Mouse (Mus musculus) forebrain, embryonic 13.5 days (tissue): Measurements from ENCODE around the gene Cideb. TPM values are rescaled to one million over a fixed set of nuclear protein-coding genes. Genes with fewer than 3 reads are reported as not detected.
"Not testable (repeated sequence)": the region's sequence is repeated elsewhere in the genome, so short reads cannot be mapped to it uniquely, and the experiment has no call there.

Source experiments
- ATAC-seq: fragments of 200-750 bp; cut with Nextera tagmentation; 2 replicates; pipeline ENCODE4 v1.8.0; 2017
- H3K27ac ChIP-seq: fragments of 300-500 bp; sonication (generic); 2 replicates; pipeline ENCODE4 v1.5.1; 2015; ENCODE audit warnings: inconsistent platforms, mild to moderate bottlenecking, moderate library complexity
- H3K27me3 ChIP-seq: fragments of 300-500 bp; sonication (generic); 2 replicates; pipeline ENCODE4 v1.6.1; 2015; ENCODE audit warnings: mild to moderate bottlenecking, inconsistent platforms
- H3K36me3 ChIP-seq: fragments of 300-500 bp; sonication (generic); 2 replicates; pipeline ENCODE4 v1.6.1; 2015; ENCODE audit warnings: mild to moderate bottlenecking, inconsistent platforms; ENCODE audit not compliant: poor library complexity, severe bottlenecking
- H3K4me1 ChIP-seq: fragments of 300-500 bp; sonication (generic); 2 replicates; pipeline ENCODE4 v1.6.1; 2015; ENCODE audit warnings: inconsistent platforms
- H3K4me2 ChIP-seq: fragments of 300-500 bp; sonication (generic); 2 replicates; pipeline ENCODE4 v1.6.1; 2015; ENCODE audit warnings: inconsistent platforms, mild to moderate bottlenecking, moderate library complexity
- H3K4me3 ChIP-seq: fragments of 300-500 bp; sonication (generic); 2 replicates; pipeline ENCODE4 v1.5.1; 2015; ENCODE audit warnings: mild to moderate bottlenecking, inconsistent platforms
- H3K9ac ChIP-seq: fragments of 300-500 bp; sonication (generic); 2 replicates; pipeline ENCODE4 v1.6.1; 2015; ENCODE audit warnings: mild to moderate bottlenecking, inconsistent platforms
- H3K9me3 ChIP-seq: fragments of 300-500 bp; sonication (generic); replicated peaks from 2 replicates; pipeline ENCODE4 v1.6.1; 2016; ENCODE audit warnings: inconsistent platforms
- WGBS: fragments of 180-500 bp; shearing (Covaris S2); methylation state at CpG from one replicate; pipeline ENCODE4 v1.1.7; 2015; 5-methylcytosine and 5-hydroxymethylcytosine counted together
- polyA plus RNA-seq: library from polyadenylated mRNA; unstranded; fragments of >200 nt; fragmentation: Nextera tagmentation; extraction: Ambion mirVana; gene quantifications from 2 replicates; pipeline ENCODE4 v1.2.1, GENCODE M21; 2015

Cideb gene
- polyA plus RNA-seq, 1 experiment from 2014 or later = 0.23 TPM

DNA sequence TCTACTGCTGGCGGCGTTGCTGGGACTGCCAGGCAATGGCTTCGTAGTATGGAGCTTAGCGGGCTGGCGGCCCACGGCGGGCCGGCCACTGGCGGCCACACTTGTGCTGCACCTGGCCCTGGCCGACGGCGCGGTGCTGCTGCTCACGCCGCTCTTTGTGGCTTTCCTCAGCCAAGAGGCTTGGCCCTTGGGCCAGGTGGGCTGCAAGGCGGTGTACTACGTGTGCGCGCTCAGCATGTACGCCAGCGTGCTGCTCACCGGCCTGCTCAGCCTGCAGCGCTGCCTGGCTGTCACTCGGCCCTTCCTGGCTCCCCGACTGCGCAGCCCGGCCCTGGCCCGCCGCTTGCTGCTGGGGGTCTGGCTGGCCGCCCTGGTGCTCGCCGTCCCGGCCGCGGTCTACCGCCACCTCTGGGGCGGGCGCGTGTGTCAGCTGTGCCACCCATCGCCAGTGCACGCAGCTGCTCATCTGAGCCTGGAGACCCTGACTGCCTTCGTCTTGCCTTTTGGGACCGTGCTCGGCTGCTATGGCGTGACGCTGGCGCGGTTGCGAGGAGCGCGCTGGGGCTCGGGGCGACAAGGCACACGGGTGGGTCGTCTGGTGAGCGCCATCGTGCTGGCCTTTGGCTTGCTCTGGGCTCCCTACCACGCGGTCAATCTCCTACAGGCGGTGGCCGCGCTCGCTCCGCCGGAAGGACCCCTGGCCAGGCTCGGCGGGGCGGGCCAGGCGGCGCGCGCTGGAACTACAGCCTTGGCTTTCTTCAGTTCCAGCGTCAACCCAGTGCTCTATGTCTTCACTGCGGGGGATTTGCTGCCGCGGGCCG is 4.0 kb upstream of the Cideb start:
- Histone ChIP-seq H3K27ac (peak overlapping the region; percentile 8; the same call in 1 of the 2 replicates), H3K9me3 (no peaks in the 10 kb centered on the region), H3K27me3 (peaks cover 63% of the 10 kb centered on the region), H3K4me1 (peaks cover 9% of the 10 kb centered on the region), H3K36me3 (no peaks in the 10 kb centered on the region), H3K4me3 (peak overlapping the region; percentile 53), H3K4me2 (peak overlapping the region; percentile 87), H3K9ac (peak overlapping the region; percentile 77)
- peak; percentile 77 for ATAC-seq
- WGBS = under 1% methylated on average over 75 of the region's 77 CpGs

DNA sequence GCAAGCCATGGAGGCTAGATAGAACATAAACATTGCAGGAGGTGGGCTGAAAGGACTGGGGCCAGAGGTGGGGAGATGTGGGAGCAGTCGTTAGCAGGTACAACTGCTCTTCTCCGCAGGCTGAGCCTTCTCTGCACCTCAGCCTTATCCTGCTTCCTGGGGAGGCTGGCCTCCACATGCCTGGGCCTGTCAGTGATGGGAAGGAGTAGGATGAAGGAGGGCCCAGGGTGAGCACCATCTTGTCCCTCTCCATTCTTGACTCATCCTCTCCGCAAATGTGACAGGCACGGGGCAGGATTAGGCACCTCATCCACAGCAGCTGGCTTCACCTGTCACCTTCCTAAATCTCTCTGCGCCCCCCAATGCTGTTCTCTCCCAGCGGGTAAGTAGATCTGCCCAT is 2.9 kb upstream of the Cideb start, which contains the start of gene Ltb4r2:
Ltb4r2 (plus strand) TSS at position 266 of the 400 bp plus-strand sequence.
- Histone ChIP-seq H3K4me1 (peaks cover 9% of the 10 kb centered on the region), H3K4me2 (peak within 1 kb of the TSS; percentile 87)
- no peak for ATAC-seq

DNA sequence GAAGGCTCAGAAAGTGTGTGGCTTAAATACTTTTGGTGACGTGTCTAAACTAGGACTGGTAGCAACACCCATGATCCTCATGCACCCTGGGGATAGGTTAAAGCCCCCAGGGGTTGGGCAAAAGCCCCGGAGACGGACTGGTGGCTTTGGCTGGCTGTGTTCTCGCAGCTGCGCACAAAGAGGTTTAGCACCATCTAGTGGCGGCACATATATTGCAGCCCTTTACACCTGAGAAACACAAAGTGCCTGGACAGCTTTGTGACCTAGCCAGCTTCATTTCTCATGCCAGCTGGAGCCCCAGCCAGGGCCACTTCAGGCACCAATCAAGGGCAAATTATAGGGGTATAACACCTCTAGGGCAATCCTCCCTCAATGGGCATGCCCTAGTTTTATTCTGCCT is 1.9 kb upstream of the Cideb start:
- not testable (repeated sequence) for H3K9me3 ChIP-seq, H3K4me3 ChIP-seq, H3K9ac ChIP-seq, ATAC-seq, H3K27ac ChIP-seq, H3K4me1 ChIP-seq
- Histone ChIP-seq H3K36me3 (peaks cover 18% of the 10 kb centered on the region), H3K27me3 (peaks cover 44% of the 10 kb centered on the region), H3K4me2 (peak overlapping the region; percentile 40)
- WGBS = 2% methylated on average over 6 of the region's 6 CpGs

More for the DNA sequence above, 2.9 kb upstream of the Cideb start, which contains the start of gene Ltb4r2:
- Histone ChIP-seq H3K9me3 (no peaks in the 10 kb centered on the region), H3K4me3 (peak within 1 kb of the TSS; percentile 53), H3K36me3 (peaks cover 8% of the 10 kb centered on the region), H3K9ac (peak within 1 kb of the TSS; percentile 77), H3K27ac (peak within 1 kb of the TSS; percentile 8; the same call in 1 of the 2 replicates), H3K27me3 (peaks cover 55% of the 10 kb centered on the region)
- 72% methylated on average over 6 of the region's 6 CpGs for WGBS

DNA sequence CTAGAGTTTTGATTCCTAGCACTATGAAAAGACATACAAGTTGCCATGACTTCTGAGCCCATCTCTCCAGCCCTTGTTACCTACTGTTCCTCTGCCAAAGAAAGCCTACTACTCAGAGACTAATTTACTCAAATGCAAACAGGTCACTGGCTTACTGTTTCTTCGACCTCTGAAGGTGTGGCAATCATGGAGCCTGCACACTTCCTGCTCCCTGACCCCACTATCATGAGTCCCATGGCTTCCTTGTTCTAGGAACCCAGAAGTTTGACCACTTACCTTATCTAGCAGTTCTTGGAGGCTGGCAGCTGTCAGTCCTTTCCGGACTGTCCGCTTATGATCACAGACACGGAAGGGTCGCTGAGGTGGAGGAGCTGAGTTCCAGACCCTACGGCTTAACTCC is 692 bp downstream of the Cideb start:
- Histone ChIP-seq H3K4me1 (peaks cover 9% of the 10 kb centered on the region), H3K9ac (no peak overlapping the region), H3K27me3 (peaks cover 20% of the 10 kb centered on the region), H3K4me3 (no peak overlapping the region), H3K36me3 (peaks cover 44% of the 10 kb centered on the region), H3K9me3 (no peaks in the 10 kb centered on the region), H3K27ac (no peak overlapping the region), H3K4me2 (no peak overlapping the region)
- no peak for ATAC-seq
- 86% methylated on average over 6 of the region's 6 CpGs for WGBS

DNA sequence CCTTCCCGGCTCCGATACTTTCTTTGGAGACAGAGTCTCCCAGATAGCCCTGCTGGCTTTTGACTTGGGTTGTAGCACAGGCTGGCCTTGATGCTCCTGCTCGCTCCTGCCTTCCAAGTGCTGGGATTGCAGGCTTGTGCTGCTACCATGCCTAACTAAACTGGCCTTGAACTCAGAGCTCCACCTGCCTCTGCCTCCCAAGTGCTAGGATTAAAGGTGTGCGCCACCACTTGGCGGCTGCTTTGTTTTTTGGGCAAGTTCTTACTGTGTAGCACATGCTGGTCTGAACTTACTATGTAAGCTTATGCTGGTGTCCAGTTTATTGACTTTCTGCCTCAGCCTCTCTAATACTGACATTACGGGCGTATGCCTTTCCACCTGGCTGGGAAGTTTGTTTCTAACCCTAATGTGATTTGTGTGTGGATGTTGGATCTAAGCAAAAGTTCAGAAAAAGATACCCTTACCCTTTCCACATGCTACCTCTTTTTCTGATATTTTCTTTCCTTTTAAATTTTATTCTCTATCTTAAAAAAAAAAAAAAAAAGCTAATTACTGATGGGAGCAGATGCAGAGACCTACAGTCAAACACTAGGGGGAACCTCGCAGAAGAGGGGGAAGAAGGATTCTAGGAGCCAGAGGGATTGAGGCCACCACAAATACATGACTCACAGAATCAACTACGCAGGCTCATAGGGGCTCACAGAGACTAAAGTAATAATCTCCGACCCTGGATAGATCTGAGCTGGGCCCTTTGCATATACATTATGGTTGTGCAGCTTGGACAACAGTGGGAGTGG is 11.0 kb downstream of the Cideb start:
- no peak overlapping the region for H3K27ac ChIP-seq
- peaks cover 31% of the 10 kb centered on the region for H3K36me3 ChIP-seq
- peak overlapping the region; percentile 83 for H3K4me3 ChIP-seq
- 89% methylated on average over 10 of the region's 10 CpGs for WGBS
- no peak for ATAC-seq
- peaks cover 38% of the 10 kb centered on the region for H3K4me1 ChIP-seq
- H3K9ac ChIP-seq = no peak overlapping the region
- peak overlapping the region; percentile 98 for H3K4me2 ChIP-seq
- no peaks in the 10 kb centered on the region for H3K27me3 ChIP-seq
- H3K9me3 ChIP-seq = no peaks in the 10 kb centered on the region

DNA sequence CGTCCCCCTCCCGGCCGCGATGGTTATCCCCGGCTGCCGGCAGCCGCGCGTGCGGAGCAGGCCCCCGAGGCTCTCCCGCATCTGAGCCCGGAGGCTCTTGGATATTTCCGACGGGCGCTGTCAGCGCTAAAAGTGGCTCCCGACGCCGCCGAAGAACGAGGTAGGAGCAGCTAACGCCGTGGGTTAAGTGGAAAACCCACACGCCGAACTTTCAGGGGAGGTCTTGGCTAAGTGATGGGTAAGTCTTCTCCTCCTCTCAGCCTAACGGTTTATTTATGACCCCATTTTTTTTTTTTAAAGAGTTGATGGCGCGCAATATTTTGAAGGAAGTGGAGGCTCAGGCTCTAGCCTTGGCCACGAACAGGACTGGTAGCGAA is 12.4 kb downstream of the Cideb start:
- H3K36me3 ChIP-seq = peaks cover 27% of the 10 kb centered on the region
- H3K9me3 ChIP-seq = no peaks in the 10 kb centered on the region
- H3K27me3 ChIP-seq = no peaks in the 10 kb centered on the region
- peak overlapping the region; percentile 35; the same call in 1 of the 2 replicates for H3K27ac ChIP-seq
- peak overlapping the region; percentile 98 for H3K4me2 ChIP-seq
- H3K4me1 ChIP-seq = peaks cover 38% of the 10 kb centered on the region
- ATAC-seq = no peak; the same call in 1 of the 2 replicates
- under 1% methylated on average over 31 of the region's 31 CpGs for WGBS
- peak overlapping the region; percentile 83 for H3K4me3 ChIP-seq
- H3K9ac ChIP-seq = peak overlapping the region; percentile 87

DNA sequence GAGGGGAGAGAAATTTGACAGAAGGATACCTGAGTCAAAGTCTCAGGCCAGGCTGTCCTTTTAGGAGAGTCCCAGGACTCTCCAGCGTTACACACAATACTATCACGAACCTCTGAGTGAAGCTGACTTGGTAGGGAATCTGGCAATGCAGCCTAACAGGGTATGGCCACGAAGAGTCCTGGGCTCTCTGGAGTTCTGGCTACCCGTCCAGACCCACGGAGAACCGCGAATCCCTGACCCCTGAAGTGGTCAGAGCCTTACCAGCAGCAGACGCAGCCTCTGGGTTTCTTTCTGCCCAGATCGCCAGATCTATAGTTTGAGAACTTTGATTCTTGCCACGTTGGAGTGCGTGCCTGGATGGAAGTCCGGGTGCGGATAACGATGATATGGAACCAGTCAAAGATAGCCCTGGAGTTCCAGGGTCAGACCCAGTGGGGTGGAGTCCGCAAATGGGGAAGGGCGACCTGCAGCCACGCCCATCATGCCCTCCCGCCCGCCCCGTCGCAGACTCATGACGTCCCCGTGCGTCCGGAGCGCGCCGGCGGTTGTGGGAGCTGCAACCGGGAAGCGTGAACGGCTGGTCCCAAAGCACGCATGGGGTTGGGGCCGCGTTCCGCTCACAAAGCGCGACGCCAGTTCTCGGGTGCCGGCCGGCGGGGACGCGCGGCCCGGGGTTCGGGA is 12.9 kb downstream of the Cideb start, which contains the start of the genes Dhrs1 and Nop9:
Dhrs1 (minus strand) TSS at position 511 of the 681 bp plus-strand sequence.
Nop9 (plus strand) TSS at position 514 of the 681 bp plus-strand sequence.
- peak; percentile 88 for ATAC-seq
- Histone ChIP-seq H3K9ac (peak within 1 kb of the TSS; percentile 87), H3K27me3 (no peaks in the 10 kb centered on the region), H3K4me1 (peaks cover 38% of the 10 kb centered on the region), H3K4me2 (peak within 1 kb of the TSS; percentile 98), H3K4me3 (peak within 1 kb of the TSS; percentile 83), H3K27ac (peak within 1 kb of the TSS; percentile 35; the same call in 1 of the 2 replicates), H3K36me3 (peaks cover 27% of the 10 kb centered on the region), H3K9me3 (no peaks in the 10 kb centered on the region)
- 2% methylated on average over 40 of the region's 48 CpGs for WGBS

DNA sequence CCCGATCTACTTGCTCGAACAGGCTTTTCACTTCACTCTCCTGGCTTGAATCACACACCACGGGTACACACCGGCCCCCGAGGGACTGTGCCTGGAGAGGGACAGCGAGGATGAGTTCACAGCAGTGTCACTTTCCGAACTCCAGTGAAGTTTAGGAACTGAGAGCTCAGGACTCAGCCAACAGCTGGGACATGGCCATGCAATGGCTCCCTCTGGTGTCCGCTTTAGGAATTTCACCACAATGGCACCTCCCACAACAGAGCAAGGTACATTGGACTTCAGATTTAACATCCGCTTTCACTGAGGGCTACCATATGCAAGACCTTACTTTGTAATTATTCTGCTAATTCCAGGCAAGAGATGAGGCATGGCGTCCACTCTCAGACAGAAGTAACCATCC is 14.5 kb downstream of the Cideb start:
- WGBS = 24% methylated on average over 10 of the region's 10 CpGs
- ATAC-seq = peak; percentile 72; the same call in 1 of the 2 replicates
- H3K27ac ChIP-seq = no peak overlapping the region
- H3K9ac ChIP-seq = 0 out of 2 replicates have a peak overlapping the region, but pooled peaks have one; percentile 26
- peaks cover 29% of the 10 kb centered on the region for H3K36me3 ChIP-seq
- peak overlapping the region; percentile 25; the same call in 1 of the 2 replicates for H3K4me2 ChIP-seq
- H3K9me3 ChIP-seq = no peaks in the 10 kb centered on the region
- H3K4me3 ChIP-seq = no peak overlapping the region
- no peaks in the 10 kb centered on the region for H3K27me3 ChIP-seq
- H3K4me1 ChIP-seq = peaks cover 38% of the 10 kb centered on the region

DNA sequence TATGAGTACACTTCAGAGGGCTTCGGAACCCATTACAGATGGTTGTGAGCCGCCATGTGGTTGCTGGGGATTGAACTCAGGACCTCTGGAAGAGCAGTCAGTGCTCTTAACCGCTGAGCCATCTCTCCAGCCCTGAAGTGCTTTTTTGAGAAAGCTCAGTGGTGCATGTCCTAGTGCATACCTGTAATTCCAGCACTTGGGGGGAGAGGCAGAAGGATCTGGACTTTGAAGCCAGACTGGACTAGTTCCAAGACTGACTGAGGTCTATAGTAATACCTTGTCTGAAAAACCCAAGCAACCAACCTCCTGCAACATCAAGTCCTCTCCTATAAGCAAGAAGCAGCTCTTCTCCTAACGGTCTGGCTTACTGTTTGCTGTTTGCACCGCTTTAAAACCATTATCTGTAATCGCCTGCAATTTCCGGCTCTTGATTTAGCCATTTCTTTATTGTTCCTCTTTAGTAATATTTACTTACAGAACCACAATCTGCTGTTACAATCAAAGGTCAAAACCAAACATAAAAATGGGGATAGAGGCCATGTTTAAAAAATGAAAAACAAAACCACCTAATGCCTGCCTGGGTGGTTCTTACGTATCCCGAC is 21.1 kb downstream of the Cideb start:
- Histone ChIP-seq H3K4me2 (no peak overlapping the region), H3K9me3 (no peaks in the 10 kb centered on the region), H3K9ac (no peak overlapping the region), H3K4me1 (no peaks in the 10 kb centered on the region), H3K36me3 (peaks cover 35% of the 10 kb centered on the region), H3K27me3 (no peaks in the 10 kb centered on the region), H3K27ac (no peak overlapping the region), H3K4me3 (no peak overlapping the region)
- WGBS = 87% methylated on average over 9 of the region's 9 CpGs
- ATAC-seq = no peak

DNA sequence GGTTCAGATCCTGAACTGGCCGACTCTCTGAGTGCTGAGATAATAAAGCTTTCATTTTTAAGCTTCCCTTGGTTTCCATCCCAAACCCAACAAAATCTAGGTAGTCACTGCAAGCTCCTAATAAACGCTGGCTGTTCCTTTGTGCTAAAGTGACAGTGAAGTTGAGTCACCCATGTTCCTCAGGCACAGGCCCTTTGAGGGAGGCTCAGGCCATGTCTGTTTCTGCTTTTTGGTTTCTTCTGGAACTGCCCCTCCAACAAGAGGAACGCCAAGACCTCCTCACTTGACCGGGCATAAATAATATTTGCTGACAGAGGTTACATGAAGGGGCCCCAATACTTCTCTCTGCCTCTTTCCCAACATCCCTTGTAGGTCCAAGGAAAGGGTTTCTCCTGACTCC is 22.5 kb downstream of the Cideb start:
- Histone ChIP-seq H3K27ac (no peak overlapping the region), H3K4me2 (no peak overlapping the region), H3K9ac (no peak overlapping the region), H3K4me3 (no peak overlapping the region), H3K27me3 (no peaks in the 10 kb centered on the region), H3K9me3 (no peaks in the 10 kb centered on the region), H3K4me1 (no peaks in the 10 kb centered on the region), H3K36me3 (peaks cover 24% of the 10 kb centered on the region)
- 85% methylated on average over 4 of the region's 4 CpGs for WGBS
- ATAC-seq = no peak

DNA sequence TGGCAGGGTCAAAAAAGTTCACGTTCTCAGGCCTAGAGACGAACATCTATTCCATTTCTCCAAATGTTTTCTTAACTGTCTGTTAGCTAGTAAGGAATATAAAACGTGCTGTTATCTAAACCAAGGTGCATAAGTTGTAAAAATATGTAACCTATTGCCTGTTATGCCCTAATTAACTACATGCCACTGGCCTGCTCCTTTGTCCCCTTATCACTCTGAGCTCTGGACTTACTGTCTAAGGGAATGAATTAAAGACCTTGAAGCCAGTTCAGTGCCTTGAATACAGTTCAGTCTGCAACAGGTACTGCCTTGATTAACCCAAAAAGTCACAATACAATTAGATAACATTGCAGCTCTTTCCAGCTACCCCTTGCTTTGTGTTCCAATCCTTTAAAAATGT is 22.9 kb downstream of the Cideb start:
- H3K4me1 ChIP-seq = no peaks in the 10 kb centered on the region
- no peak overlapping the region for H3K27ac ChIP-seq
- no peaks in the 10 kb centered on the region for H3K27me3 ChIP-seq
- ATAC-seq = no peak
- WGBS = 75% methylated on average over 3 of the region's 3 CpGs
- H3K4me3 ChIP-seq = no peak overlapping the region
- H3K36me3 ChIP-seq = peaks cover 20% of the 10 kb centered on the region
- H3K4me2 ChIP-seq = no peak overlapping the region
- no peaks in the 10 kb centered on the region for H3K9me3 ChIP-seq
- no peak overlapping the region for H3K9ac ChIP-seq
